32 mouse cellular contexts compared by ENCODE assay signal in the genomic region with DNA sequence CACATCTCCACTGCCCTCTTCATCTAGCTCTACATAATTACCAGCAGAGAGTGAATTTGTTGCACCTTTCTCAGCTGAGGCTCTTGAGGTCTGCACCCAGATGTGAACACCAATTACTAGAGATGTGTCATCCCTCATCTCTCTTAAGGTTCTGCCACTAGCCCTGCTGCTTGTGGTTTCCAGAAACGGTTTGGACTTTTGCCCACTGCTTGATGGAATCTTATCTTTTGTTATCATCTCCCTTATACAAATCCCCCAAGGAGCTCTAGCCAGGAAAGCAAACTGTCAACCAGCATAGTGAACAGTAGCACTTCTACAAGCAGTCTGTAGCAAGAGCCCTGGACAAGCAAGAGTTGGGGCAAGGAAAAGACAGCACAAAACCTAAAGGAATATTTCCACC.
"Had no signal": no experiment of that assay in that cellular context is flagged by ENCODE, and none has a peak within 500 bp of the region (broad histone marks: within the 10 kb centered on the region; RNA-seq: fewer than 3 reads in every experiment).

No protein-coding gene starts in this region.

- H3K9me3 ChIP-seq: heart, embryonic 13.5 days; heart, embryonic 15.5 days; hindbrain, embryonic 10.5 days; hindbrain, embryonic 13.5 days; hindbrain, embryonic 15.5 days; intestine, embryonic 15.5 days; kidney, embryonic 15.5 days had no signal

- H3K4me2 ChIP-seq: heart, embryonic 13.5 days; heart, embryonic 15.5 days; hindbrain, embryonic 13.5 days; hindbrain, embryonic 14.5 days; hindbrain, embryonic 15.5 days; intestine, embryonic 15.5 days; kidney, embryonic 15.5 days had no signal

- H3K27ac ChIP-seq: heart, embryonic 13.5 days; heart, embryonic 15.5 days; hindbrain, embryonic 10.5 days; hindbrain, embryonic 13.5 days; hindbrain, embryonic 14.5 days; hindbrain, embryonic 15.5 days; hindbrain, postnatal 0 days; intestine, embryonic 15.5 days; kidney, embryonic 15.5 days; kidney, postnatal 0 days; layer of hippocampus, adult 2 months; left cerebral cortex, adult 2 months had no signal

- ATAC-seq: hindbrain, embryonic 16.5 days; hindbrain, postnatal 0 days; inflammation-experienced regulatory T-cells, adult 6 months; intestine, embryonic 15.5 days; intestine, embryonic 16.5 days; intestine, postnatal 0 days had no signal

- H3K36me3 ChIP-seq: heart, embryonic 13.5 days; heart, embryonic 15.5 days; hindbrain, embryonic 10.5 days; hindbrain, embryonic 13.5 days; hindbrain, embryonic 15.5 days; intestine, embryonic 15.5 days; kidney, embryonic 15.5 days had no signal

- DNase-seq: heart, postnatal 10 days; heart, postnatal 14 days; heart, postnatal 36 days; heart, postnatal 4 days; kidney, adult 11 months; kidney, adult 18-20 months; kidney, adult 2 months; kidney, adult 8-10 months; kidney, adult 9 months; kidney, postnatal 10 days; kidney, postnatal 14 days; kidney, postnatal 25 days; kidney, postnatal 36 days; kidney, postnatal 4 days; layer of hippocampus, adult 9-11 months; layer of hippocampus, postnatal 36 days had no signal

- H3K4me3 ChIP-seq: heart, embryonic 13.5 days; heart, embryonic 15.5 days; hindbrain, embryonic 10.5 days; hindbrain, embryonic 13.5 days; hindbrain, embryonic 15.5 days; intestine, embryonic 15.5 days; kidney, embryonic 15.5 days; layer of hippocampus, adult 2 months; left cerebral cortex, adult 2 months had no signal

- H3K27me3 ChIP-seq: heart, embryonic 13.5 days; heart, embryonic 15.5 days; hindbrain, embryonic 13.5 days; hindbrain, embryonic 15.5 days; intestine, embryonic 15.5 days had no signal

- H3K9ac ChIP-seq: heart, embryonic 13.5 days; heart, embryonic 15.5 days; hindbrain, embryonic 13.5 days; hindbrain, embryonic 14.5 days; hindbrain, embryonic 15.5 days; intestine, embryonic 15.5 days; kidney, embryonic 15.5 days had no signal

- H3K4me1 ChIP-seq: heart, embryonic 13.5 days; heart, embryonic 15.5 days; hindbrain, embryonic 10.5 days; hindbrain, embryonic 13.5 days; hindbrain, embryonic 15.5 days; intestine, embryonic 15.5 days; kidney, embryonic 15.5 days had no signal
